ENCODE assay signal across 8 mouse cellular contexts in genomic region chr5:130023067-130023766, GRCm38 (mm10). TPM values are rescaled to one million over a fixed set of nuclear protein-coding genes. Genes with fewer than 3 reads are reported as not detected.
DNase-seq lines count a peak whose midpoint lies in the region; ATAC-seq lines count a peak whose summit lies in the region.

No protein-coding gene starts in this region.

- peak overlapping the region; percentile 57 for H3K4me3 ChIP-seq in kidney, embryonic 16.5 days (ENCODE audit: low read length)
- peak overlapping the region; percentile 46 for H3K4me3 ChIP-seq in hindbrain, embryonic 16.5 days (ENCODE audit: low read length)
- peak overlapping the region; percentile 56 for H3K4me3 ChIP-seq in midbrain, embryonic 15.5 days

- H3K36me3 ChIP-seq in kidney, embryonic 16.5 days (ENCODE audit: insufficient read depth, low read length), result no peaks in the 10 kb centered on the region; the same call in 1 of the 2 replicates
- H3K36me3 ChIP-seq in hindbrain, embryonic 16.5 days (ENCODE audit: control insufficient read depth, insufficient read depth, low read length), result peaks cover 1% of the 10 kb centered on the region; the same call in 1 of the 2 replicates
- H3K36me3 ChIP-seq in midbrain, embryonic 15.5 days (replicated peaks), result no peaks in the 10 kb centered on the region

- H3K4me2 ChIP-seq in kidney, embryonic 16.5 days (replicated peaks; ENCODE audit: low read depth, low read length), result peak overlapping the region; percentile 72
- peak overlapping the region; percentile 88 for H3K4me2 ChIP-seq in hindbrain, embryonic 16.5 days (ENCODE audit: low read length)
- H3K4me2 ChIP-seq in midbrain, embryonic 15.5 days, result peak overlapping the region; percentile 85

- intact Hi-C loops in left cerebral cortex, postnatal 14 days (cut with DNase I), result loop anchor here (5.0 to 10.0 kb wide), 2 partner anchors 114 to 232 kb away; partner anchors contain the start of genes Sbds and Tyw1

- peak overlapping the region; percentile 69; the same call in 1 of the 2 replicates for H3K9ac ChIP-seq in kidney, embryonic 16.5 days (replicated peaks; ENCODE audit: low read length)
- peak overlapping the region; percentile 39; the same call in 1 of the 2 replicates for H3K9ac ChIP-seq in hindbrain, embryonic 16.5 days (ENCODE audit: low read depth, low read length)
- no peak overlapping the region for H3K9ac ChIP-seq in midbrain, embryonic 15.5 days

- no peak for DNase-seq in kidney, postnatal 14 days
- DNase-seq in adipocyte (ENCODE audit: low spot score), result peak; percentile 29
- no peak for DNase-seq in cerebellum, postnatal 4 days (ENCODE audit: low spot score in 2 of 2)
- no peak for DNase-seq in left cerebral cortex, postnatal 14 days (ENCODE audit: low spot score in 2 of 2)
- no peak for DNase-seq in layer of hippocampus, adult 9-10 months (ENCODE audit: low spot score)

- no peaks in the 10 kb centered on the region for H3K9me3 ChIP-seq in kidney, embryonic 16.5 days (ENCODE audit: low read length)
- no peaks in the 10 kb centered on the region for H3K9me3 ChIP-seq in hindbrain, embryonic 16.5 days (ENCODE audit: control insufficient read depth, low read length)
- no peaks in the 10 kb centered on the region for H3K9me3 ChIP-seq in midbrain, embryonic 15.5 days

- no peak for ATAC-seq in kidney, embryonic 16.5 days (ENCODE audit: low FRiP score, low TSS enrichment)
- ATAC-seq in hindbrain, embryonic 16.5 days, result no peak
- ATAC-seq in midbrain, embryonic 15.5 days (replicated peaks), result no peak

- no peaks in the 10 kb centered on the region for H3K27me3 ChIP-seq in kidney, embryonic 16.5 days (ENCODE audit: insufficient read depth, low read length)
- H3K27me3 ChIP-seq in hindbrain, embryonic 16.5 days (replicated peaks; ENCODE audit: control insufficient read depth, insufficient read depth, low read length), result no peaks in the 10 kb centered on the region
- no peaks in the 10 kb centered on the region for H3K27me3 ChIP-seq in midbrain, embryonic 15.5 days (replicated peaks)

- H3K4me1 ChIP-seq in kidney, embryonic 16.5 days (ENCODE audit: insufficient read depth, low read length), result peaks cover 7% of the 10 kb centered on the region
- no peaks in the 10 kb centered on the region; the same call in 1 of the 2 replicates for H3K4me1 ChIP-seq in hindbrain, embryonic 16.5 days (ENCODE audit: control insufficient read depth, insufficient read depth, low read depth, low read length)
- H3K4me1 ChIP-seq in midbrain, embryonic 15.5 days, result peaks cover 8% of the 10 kb centered on the region

- H3K27ac ChIP-seq in kidney, embryonic 16.5 days (ENCODE audit: low read length), result no peak overlapping the region
- H3K27ac ChIP-seq in hindbrain, embryonic 16.5 days (ENCODE audit: low read depth, low read length), result no peak overlapping the region
- no peak overlapping the region for H3K27ac ChIP-seq in midbrain, embryonic 15.5 days

- WGBS in kidney, embryonic 16.5 days, result 39% methylated on average over 12 of the region's 12 CpGs
- WGBS in hindbrain, embryonic 16.5 days, result 40% methylated on average over 12 of the region's 12 CpGs
- WGBS in midbrain, embryonic 15.5 days, result 44% methylated on average over 12 of the region's 12 CpGs

RNA-seq across cellular contexts. Expression of gene Asl, which starts 5.8 kb away (rescaled TPM):
- polyA plus RNA-seq in kidney, embryonic 16.5 days (2015; fragmentation: Nextera tagmentation; extraction: Ambion mirVana), result 59.2 and 73.9 TPM in 2 replicates
- polyA plus RNA-seq in hindbrain, embryonic 16.5 days (2015; fragmentation: Nextera tagmentation; extraction: Ambion mirVana), result 39.3 and 49.5 TPM in 2 replicates
- 40.1 and 42.4 TPM in 2 replicates for polyA plus RNA-seq in midbrain, embryonic 15.5 days (2015; fragmentation: Nextera tagmentation; extraction: Ambion mirVana)
- total RNA-seq in left cerebral cortex, postnatal 14 days (2021), result 10 to 100 TPM; 14.7 to 19.8 TPM

RNA-seq across cellular contexts. Expression of gene Crcp, which starts 5.9 kb away (rescaled TPM):
- 43.7 and 46.2 TPM in 2 replicates for polyA plus RNA-seq in kidney, embryonic 16.5 days (2015; fragmentation: Nextera tagmentation; extraction: Ambion mirVana)
- 78.0 and 92.1 TPM in 2 replicates for polyA plus RNA-seq in hindbrain, embryonic 16.5 days (2015; fragmentation: Nextera tagmentation; extraction: Ambion mirVana)
- 88.6 and 91.3 TPM in 2 replicates for polyA plus RNA-seq in midbrain, embryonic 15.5 days (2015; fragmentation: Nextera tagmentation; extraction: Ambion mirVana)
- 10 to 100 TPM; 30.1 to 33.7 TPM for total RNA-seq in left cerebral cortex, postnatal 14 days (2021)

RNA-seq across cellular contexts. Expression of gene Gusb, which starts 20.4 kb away (rescaled TPM):
- 55.0 and 59.4 TPM in 2 replicates for polyA plus RNA-seq in kidney, embryonic 16.5 days (2015; fragmentation: Nextera tagmentation; extraction: Ambion mirVana)
- 35.8 and 37.3 TPM in 2 replicates for polyA plus RNA-seq in hindbrain, embryonic 16.5 days (2015; fragmentation: Nextera tagmentation; extraction: Ambion mirVana)
- 30.6 and 30.9 TPM in 2 replicates for polyA plus RNA-seq in midbrain, embryonic 15.5 days (2015; fragmentation: Nextera tagmentation; extraction: Ambion mirVana)
- total RNA-seq in left cerebral cortex, postnatal 14 days (2021), result 10 to 100 TPM; 12.4 to 12.9 TPM

RNA-seq across cellular contexts. Expression of gene Tpst1, which starts 49.9 kb away (rescaled TPM):
- 67.7 and 70.1 TPM in 2 replicates for polyA plus RNA-seq in kidney, embryonic 16.5 days (2015; fragmentation: Nextera tagmentation; extraction: Ambion mirVana)
- polyA plus RNA-seq in hindbrain, embryonic 16.5 days (2015; fragmentation: Nextera tagmentation; extraction: Ambion mirVana), result 58.3 and 59.2 TPM in 2 replicates
- 54.7 and 59.4 TPM in 2 replicates for polyA plus RNA-seq in midbrain, embryonic 15.5 days (2015; fragmentation: Nextera tagmentation; extraction: Ambion mirVana)
- total RNA-seq in left cerebral cortex, postnatal 14 days (2021), result 10 to 100 TPM; 36.1 to 40.8 TPM
